Mouse (Mus musculus) intestine, embryonic 16.5 days (tissue): ENCODE measurements around the gene Naxd. TPM values are rescaled to one million over a fixed set of nuclear protein-coding genes. Genes with fewer than 3 reads are reported as not detected.

Experiments
- ATAC-seq: fragments of 200-750 bp; cut with Nextera tagmentation; 2 replicates; pipeline ENCODE4 v1.8.0; 2017; ENCODE audit warnings: moderate TSS enrichment, moderate library complexity
- H3K27ac ChIP-seq: fragments of 300-500 bp; sonication (generic); 2 replicates; pipeline ENCODE4 v1.5.1; 2014; ENCODE audit warnings: mild to moderate bottlenecking, low read length
- H3K27me3 ChIP-seq: fragments of 300-500 bp; sonication (generic); replicated peaks from 2 replicates; pipeline ENCODE4 v1.6.1; 2014; ENCODE audit warnings: low read length, control low read depth, mixed read lengths; ENCODE audit not compliant: control insufficient read depth, insufficient read depth
- H3K36me3 ChIP-seq: fragments of 300-500 bp; sonication (generic); 2 replicates; pipeline ENCODE4 v1.6.1; 2014; ENCODE audit warnings: low read length, control low read depth; ENCODE audit not compliant: control insufficient read depth, insufficient read depth
- H3K4me1 ChIP-seq: fragments of 300-500 bp; sonication (generic); 2 replicates; pipeline ENCODE4 v1.6.1; 2014; ENCODE audit warnings: low read length, control low read depth, mixed read lengths; ENCODE audit not compliant: control insufficient read depth, insufficient read depth
- H3K4me2 ChIP-seq: fragments of 300-500 bp; sonication (generic); 2 replicates; pipeline ENCODE4 v1.6.1; 2014; ENCODE audit warnings: low read depth, low read length, control low read depth
- H3K4me3 ChIP-seq: fragments of 300-500 bp; sonication (generic); 2 replicates; pipeline ENCODE4 v1.5.1; 2014; ENCODE audit warnings: mild to moderate bottlenecking, low read length
- H3K9ac ChIP-seq: fragments of 300-500 bp; sonication (generic); 2 replicates; pipeline ENCODE4 v1.6.1; 2014; ENCODE audit warnings: low read depth, low read length
- H3K9me3 ChIP-seq: fragments of 300-500 bp; sonication (generic); 2 replicates; pipeline ENCODE4 v1.6.1; 2016; ENCODE audit warnings: low read length, control low read depth; ENCODE audit not compliant: control insufficient read depth
- WGBS: fragments of 180-500 bp; shearing (Covaris S2); extraction: QIAGEN DNeasy Blood & Tissue Kit; methylation state at CpG from one replicate; pipeline ENCODE4 v1.1.7; 2014; 5-methylcytosine and 5-hydroxymethylcytosine counted together
- polyA plus RNA-seq: library from polyadenylated mRNA; unstranded; fragments of >200 nt; fragmentation: Nextera tagmentation; extraction: Ambion mirVana; gene quantifications from 2 replicates; pipeline ENCODE4 v1.2.1, GENCODE M21; 2015

The Naxd gene
- polyA plus RNA-seq, 1 experiment from 2014 or later = 105 TPM

DNA sequence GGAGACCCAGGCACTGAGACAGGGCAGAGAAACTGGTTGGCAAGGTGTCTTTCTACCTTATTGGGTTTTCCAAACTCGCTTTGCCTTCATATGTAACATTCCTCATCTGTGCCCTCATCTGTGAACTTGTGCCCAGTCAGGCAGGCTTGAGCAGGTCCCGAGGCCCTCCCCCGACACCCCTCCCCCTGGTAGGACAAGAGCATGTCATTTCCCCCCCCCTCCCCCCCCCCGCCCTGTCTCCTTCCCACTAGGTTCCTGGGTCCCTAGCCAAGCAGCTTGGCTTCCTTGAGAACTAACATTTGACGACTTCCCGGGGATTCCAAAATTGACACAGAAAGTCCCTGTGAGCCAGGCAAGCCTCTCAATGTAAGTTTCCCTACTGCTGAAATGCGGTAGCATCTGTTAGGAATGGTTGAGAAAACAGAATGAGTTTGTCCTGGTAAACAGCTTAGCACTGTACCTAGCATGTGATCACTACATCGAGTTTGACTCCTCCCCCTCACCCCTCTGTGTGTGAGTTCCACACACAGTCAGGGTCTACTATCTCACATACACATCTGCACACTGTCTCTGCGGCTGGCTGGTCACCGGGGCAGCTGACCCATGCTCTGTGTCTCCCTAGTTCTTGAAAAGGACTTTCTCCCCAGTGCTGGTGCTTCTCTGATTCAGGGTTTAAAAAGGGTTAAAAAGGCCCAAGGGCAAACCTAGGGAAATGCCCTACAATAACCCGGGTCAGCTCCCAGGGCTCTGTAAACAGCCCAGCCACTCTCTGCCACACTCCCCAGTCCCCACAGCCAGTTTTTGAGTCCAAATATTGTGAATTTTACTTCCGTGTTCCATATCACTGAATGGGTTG lies 39.1 kb upstream of the Naxd start:
- peak; percentile 79 for ATAC-seq
- Histone ChIP-seq H3K36me3 (no peaks in the 10 kb centered on the region), H3K9ac (peak overlapping the region; percentile 8; the same call in 1 of the 2 replicates), H3K4me1 (peaks cover 24% of the 10 kb centered on the region), H3K27me3 (no peaks in the 10 kb centered on the region), H3K4me2 (peak overlapping the region; percentile 28), H3K9me3 (no peaks in the 10 kb centered on the region), H3K4me3 (no peak overlapping the region), H3K27ac (peak overlapping the region; percentile 87)
- 25% methylated on average over 11 of the region's 12 CpGs for WGBS

GRCm38 (mm10) chr8:11459016-11459415 lies 38.3 kb upstream of the Naxd start:
- Histone ChIP-seq H3K27ac (peak overlapping the region; percentile 87), H3K4me3 (no peak overlapping the region), H3K9ac (0 out of 2 replicates have a peak overlapping the region, but pooled peaks have one; percentile 20), H3K4me1 (peaks cover 27% of the 10 kb centered on the region), H3K4me2 (peak overlapping the region; percentile 28; the same call in 1 of the 2 replicates), H3K9me3 (no peaks in the 10 kb centered on the region), H3K36me3 (no peaks in the 10 kb centered on the region), H3K27me3 (no peaks in the 10 kb centered on the region)
- peak; percentile 75 for ATAC-seq
- WGBS = 13% methylated on average over 5 of the region's 5 CpGs

- no peak overlapping the region for H3K9ac ChIP-seq
- no peak for ATAC-seq
- no peak overlapping the region for H3K4me2 ChIP-seq
- no peak overlapping the region for H3K27ac ChIP-seq
- no peak overlapping the region for H3K4me3 ChIP-seq
- H3K9me3 ChIP-seq = no peaks in the 10 kb centered on the region
- H3K36me3 ChIP-seq = no peaks in the 10 kb centered on the region
- peaks cover 32% of the 10 kb centered on the region for H3K4me1 ChIP-seq
- WGBS = 38% methylated on average over 2 of the region's 2 CpGs
- no peaks in the 10 kb centered on the region for H3K27me3 ChIP-seq
These were observed 36.4 kb upstream of the Naxd start for GRCm38 (mm10) chr8:11460934-11461333.

- Histone ChIP-seq H3K4me2 (no peak overlapping the region), H3K9ac (no peak overlapping the region), H3K27ac (no peak overlapping the region), H3K4me1 (peaks cover 32% of the 10 kb centered on the region), H3K36me3 (no peaks in the 10 kb centered on the region), H3K4me3 (no peak overlapping the region), H3K27me3 (no peaks in the 10 kb centered on the region), H3K9me3 (no peaks in the 10 kb centered on the region)
- no peak for ATAC-seq
- WGBS = 43% methylated on average over 2 of the region's 2 CpGs
These were observed 35.5 kb upstream of the Naxd start for GRCm38 (mm10) chr8:11461847-11462246.

DNA sequence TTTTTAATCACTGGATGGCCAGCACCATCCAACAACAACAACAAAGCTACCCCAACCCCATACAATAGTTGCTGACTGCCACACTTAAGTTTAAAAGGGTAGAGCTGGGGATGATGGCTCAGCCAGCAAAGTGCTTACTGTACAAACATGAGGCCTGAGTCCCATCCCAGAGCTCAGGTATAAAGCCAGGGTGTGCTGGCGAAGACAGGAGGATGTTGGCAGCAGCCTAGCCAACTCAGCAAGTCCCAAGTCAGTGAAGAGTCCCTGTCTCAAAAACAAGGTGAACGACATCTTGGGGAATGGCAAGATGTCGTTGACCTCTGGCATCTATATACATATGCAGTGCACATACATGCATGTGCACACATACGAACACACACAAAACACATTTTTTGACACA lies 34.7 kb upstream of the Naxd start:
- Histone ChIP-seq H3K4me3 (no peak overlapping the region), H3K9me3 (peaks cover 4% of the 10 kb centered on the region), H3K4me2 (no peak overlapping the region), H3K9ac (no peak overlapping the region), H3K36me3 (no peaks in the 10 kb centered on the region), H3K27ac (no peak overlapping the region), H3K27me3 (no peaks in the 10 kb centered on the region), H3K4me1 (peaks cover 32% of the 10 kb centered on the region)
- WGBS = 91% methylated on average over 4 of the region's 4 CpGs
- no peak for ATAC-seq

- no peak for ATAC-seq
- no peaks in the 10 kb centered on the region for H3K36me3 ChIP-seq
- peaks cover 24% of the 10 kb centered on the region for H3K4me1 ChIP-seq
- peaks cover 7% of the 10 kb centered on the region for H3K9me3 ChIP-seq
- no peak overlapping the region for H3K4me3 ChIP-seq
- H3K27me3 ChIP-seq = no peaks in the 10 kb centered on the region
- H3K4me2 ChIP-seq = no peak overlapping the region
- whole genome bisulfite sequencing = 80% methylated on average over 2 of the region's 2 CpGs
- H3K27ac ChIP-seq = peak overlapping the region; percentile 80
- no peak overlapping the region for H3K9ac ChIP-seq
These were observed 33.8 kb upstream of the Naxd start for GRCm38 (mm10) chr8:11463541-11463888.

- Histone ChIP-seq H3K9ac (no peak overlapping the region), H3K27me3 (no peaks in the 10 kb centered on the region), H3K4me2 (no peak overlapping the region), H3K4me1 (peaks cover 18% of the 10 kb centered on the region), H3K27ac (peak overlapping the region; percentile 80), H3K4me3 (no peak overlapping the region), H3K36me3 (no peaks in the 10 kb centered on the region), H3K9me3 (peaks cover 7% of the 10 kb centered on the region)
- WGBS = 61% methylated on average over 12 of the region's 12 CpGs
- peak; percentile 78 for ATAC-seq
These were observed 33.2 kb upstream of the Naxd start for GRCm38 (mm10) chr8:11463889-11464706.

DNA sequence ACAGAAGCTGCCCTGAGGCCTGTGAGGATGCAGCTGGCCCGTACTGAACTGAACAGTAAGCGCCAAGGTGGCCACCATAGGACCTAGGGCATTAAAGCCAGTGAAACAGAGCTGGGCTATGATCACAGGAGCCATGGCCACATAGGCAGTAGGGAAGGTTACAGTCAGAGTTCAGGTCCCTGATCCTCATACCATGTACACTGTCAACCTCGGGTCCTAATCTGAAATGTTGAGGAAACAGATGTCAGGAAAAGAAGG lies 32.7 kb upstream of the Naxd start:
- H3K4me1 ChIP-seq = peaks cover 15% of the 10 kb centered on the region; the same call in 1 of the 2 replicates
- WGBS = 68% methylated on average over 3 of the region's 3 CpGs
- H3K4me3 ChIP-seq = no peak overlapping the region
- no peak overlapping the region for H3K4me2 ChIP-seq
- H3K9me3 ChIP-seq = peaks cover 7% of the 10 kb centered on the region
- H3K27me3 ChIP-seq = no peaks in the 10 kb centered on the region
- no peak overlapping the region for H3K9ac ChIP-seq
- H3K27ac ChIP-seq = peak overlapping the region; percentile 67
- ATAC-seq = no peak
- no peaks in the 10 kb centered on the region for H3K36me3 ChIP-seq

GRCm38 (mm10) chr8:11465619-11466018 lies 31.7 kb upstream of the Naxd start:
- Histone ChIP-seq H3K27ac (no peak overlapping the region), H3K36me3 (no peaks in the 10 kb centered on the region), H3K4me1 (peaks cover 15% of the 10 kb centered on the region; the same call in 1 of the 2 replicates), H3K9ac (no peak overlapping the region), H3K9me3 (peaks cover 7% of the 10 kb centered on the region), H3K4me3 (no peak overlapping the region), H3K4me2 (no peak overlapping the region), H3K27me3 (no peaks in the 10 kb centered on the region)
- no peak for ATAC-seq
- 91% methylated on average over 4 of the region's 4 CpGs for WGBS
